Mouse (Mus musculus) embryonic facial prominence, embryonic 11.5 days (tissue): ENCODE results near the gene Fgfr2. TPM values are rescaled to one million over a fixed set of nuclear protein-coding genes. Genes with fewer than 3 reads are reported as not detected.

ENCODE experiments used
- ATAC-seq: fragments of 200-750 bp; cut with Nextera tagmentation; replicated peaks from 2 replicates; pipeline ENCODE4 v1.8.0; 2017; ENCODE audit warnings: low read depth; ENCODE audit not compliant: insufficient number of reproducible peaks, low FRiP score, low TSS enrichment
- DNase-seq: peaks from one replicate; pipeline ENCODE4 v3.0.0-alpha.2; 2015; ENCODE audit warnings: low spot score
- H3K27ac ChIP-seq: fragments of 300-500 bp; sonication (generic); replicated peaks from 2 replicates; pipeline ENCODE4 v1.5.1; 2014; ENCODE audit warnings: mild to moderate bottlenecking, low read depth, low read length, control low read depth
- H3K27me3 ChIP-seq: fragments of 300-500 bp; sonication (generic); 2 replicates; pipeline ENCODE4 v1.6.1; 2014; ENCODE audit warnings: mild to moderate bottlenecking, low read length, moderate library complexity, mixed read lengths; ENCODE audit not compliant: control insufficient read depth, insufficient read depth
- H3K36me3 ChIP-seq: fragments of 300-500 bp; sonication (generic); replicated peaks from 2 replicates; pipeline ENCODE4 v1.6.1; 2014; ENCODE audit warnings: low read depth, mild to moderate bottlenecking, low read length, moderate library complexity, mixed read lengths; ENCODE audit not compliant: control insufficient read depth, insufficient read depth
- H3K4me1 ChIP-seq: fragments of 300-500 bp; sonication (generic); 2 replicates; pipeline ENCODE4 v1.6.1; 2014; ENCODE audit warnings: low read length, mixed read lengths; ENCODE audit not compliant: control insufficient read depth, insufficient read depth
- H3K4me2 ChIP-seq: fragments of 300-500 bp; sonication (generic); 2 replicates; pipeline ENCODE4 v1.6.1; 2014; ENCODE audit warnings: low read depth, mild to moderate bottlenecking, control low read depth, low read length, moderate library complexity
- H3K4me3 ChIP-seq: fragments of 300-500 bp; sonication (generic); 2 replicates; pipeline ENCODE4 v1.5.1; 2014; ENCODE audit warnings: low read depth, low read length, control low read depth
- H3K9ac ChIP-seq: fragments of 300-500 bp; sonication (generic); replicated peaks from 2 replicates; pipeline ENCODE4 v1.6.1; 2014; ENCODE audit warnings: mild to moderate bottlenecking, control low read depth, low read length
- H3K9me3 ChIP-seq: fragments of 300-500 bp; sonication (generic); replicated peaks from 2 replicates; pipeline ENCODE4 v1.6.1; 2016; ENCODE audit warnings: mild to moderate bottlenecking, low read length, inconsistent platforms, mixed read lengths; ENCODE audit not compliant: control insufficient read depth
- WGBS: fragments of 180-500 bp; shearing (Covaris S2); extraction: QIAGEN DNeasy Blood & Tissue Kit; methylation state at CpG from one replicate; pipeline ENCODE4 v1.1.7; 2014; 5-methylcytosine and 5-hydroxymethylcytosine counted together
- polyA plus RNA-seq: library from polyadenylated mRNA; unstranded; fragments of >200 nt; fragmentation: Nextera tagmentation; extraction: Ambion mirVana; gene quantifications from 2 replicates; pipeline ENCODE4 v1.2.1, GENCODE M21; 2014

Fgfr2 gene
- polyA plus RNA-seq, 1 experiment from 2014 or later, result 75.6 TPM

DNA sequence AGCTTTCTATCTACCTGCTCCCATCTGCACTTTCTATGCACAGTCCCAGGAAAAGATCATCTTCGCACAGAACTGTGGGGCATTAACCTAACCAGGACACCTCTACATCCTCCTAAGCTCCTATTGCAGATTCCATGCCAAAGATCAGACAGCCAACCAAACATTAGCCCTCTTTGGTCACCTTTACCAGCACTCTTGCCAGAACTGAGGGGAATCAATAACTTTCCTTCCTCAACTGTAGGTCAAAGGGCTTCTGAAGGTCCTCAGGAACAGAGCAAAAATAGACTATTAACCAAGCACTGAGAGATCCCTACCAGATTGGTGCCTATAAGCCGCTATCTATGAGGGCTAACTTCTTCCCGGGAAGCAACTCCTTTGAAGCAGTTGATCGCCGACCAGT is 2911.7 kb downstream of the Fgfr2 start:
- Histone ChIP-seq H3K4me1 (no peaks in the 10 kb centered on the region; the same call in 1 of the 2 replicates), H3K4me2 (no peak overlapping the region), H3K9me3 (no peaks in the 10 kb centered on the region), H3K27me3 (no peaks in the 10 kb centered on the region), H3K4me3 (no peak overlapping the region), H3K9ac (no peak overlapping the region), H3K36me3 (no peaks in the 10 kb centered on the region; the same call in 1 of the 2 replicates), H3K27ac (no peak overlapping the region)
- WGBS, result 77% methylated on average over 5 of the region's 5 CpGs
- ATAC-seq (no peak), DNase-seq (no peak)

GRCm38 (mm10) chr7:130208601-130209000 is 2914.5 kb downstream of the Fgfr2 start:
- 80% methylated on average over 4 of the region's 4 CpGs for WGBS

DNA sequence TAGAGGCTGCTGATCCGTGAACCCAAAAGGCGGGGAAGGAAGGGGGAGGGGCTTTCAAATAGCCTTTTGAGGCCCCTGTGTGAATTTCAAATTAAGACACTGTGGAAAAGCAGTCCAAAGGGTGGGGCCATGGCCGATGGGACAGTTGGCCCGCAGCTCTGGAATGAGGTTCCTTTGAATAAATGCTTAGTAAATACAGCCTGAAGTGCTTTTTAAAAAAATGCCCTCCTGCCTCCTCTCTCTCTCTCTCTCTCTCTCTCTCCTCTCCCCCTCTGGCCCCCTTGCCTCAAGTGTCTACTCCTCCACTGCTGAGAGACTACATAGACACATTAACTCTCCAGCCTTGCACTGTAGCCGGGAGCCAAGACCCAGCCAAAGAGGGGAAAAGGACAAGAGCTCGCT is 2917.0 kb downstream of the Fgfr2 start:
- WGBS, result 28% methylated on average over 6 of the region's 6 CpGs
- no peaks in the 10 kb centered on the region for H3K27me3 ChIP-seq
- H3K9ac ChIP-seq, result no peak overlapping the region
- H3K4me2 ChIP-seq, result no peak overlapping the region
- H3K36me3 ChIP-seq, result no peaks in the 10 kb centered on the region; the same call in 1 of the 2 replicates
- ATAC-seq, result no peak; the same call in 1 of the 2 replicates
- no peak overlapping the region for H3K4me3 ChIP-seq
- H3K4me1 ChIP-seq, result no peaks in the 10 kb centered on the region; the same call in 1 of the 2 replicates
- DNase-seq, result peak; percentile 21
- no peak overlapping the region for H3K27ac ChIP-seq
- no peaks in the 10 kb centered on the region for H3K9me3 ChIP-seq

More at GRCm38 (mm10) chr7:130208601-130209000, 2914.5 kb downstream of the Fgfr2 start:
- no peak overlapping the region for H3K4me2 ChIP-seq
- DNase-seq (no peak), ATAC-seq (no peak)
- H3K9me3 ChIP-seq, result no peaks in the 10 kb centered on the region
- no peak overlapping the region for H3K9ac ChIP-seq
- no peak overlapping the region for H3K27ac ChIP-seq
- no peaks in the 10 kb centered on the region; the same call in 1 of the 2 replicates for H3K36me3 ChIP-seq
- H3K4me3 ChIP-seq, result no peak overlapping the region
- no peaks in the 10 kb centered on the region; the same call in 1 of the 2 replicates for H3K4me1 ChIP-seq
- H3K27me3 ChIP-seq, result no peaks in the 10 kb centered on the region

DNA sequence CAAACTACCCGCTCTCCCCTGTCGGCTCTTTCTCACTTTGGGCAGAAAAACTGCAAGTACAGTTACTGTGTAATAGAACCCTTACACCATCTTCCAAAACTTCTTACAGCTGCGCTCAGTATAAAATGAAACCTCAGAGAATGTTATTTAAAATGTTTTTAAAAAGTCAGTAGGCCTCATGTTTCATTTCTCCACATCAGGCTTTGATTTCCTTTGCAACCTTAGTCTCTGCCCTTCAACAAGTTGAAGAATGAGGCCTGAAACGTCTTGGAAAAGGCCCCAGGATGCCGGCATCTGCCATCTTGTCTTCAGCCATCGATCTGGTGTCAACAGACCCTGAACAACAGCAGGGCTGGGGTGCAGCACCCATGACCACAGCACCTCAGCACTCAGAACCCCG is 2918.0 kb downstream of the Fgfr2 start:
- Histone ChIP-seq H3K36me3 (no peaks in the 10 kb centered on the region; the same call in 1 of the 2 replicates), H3K4me3 (no peak overlapping the region), H3K4me1 (no peaks in the 10 kb centered on the region; the same call in 1 of the 2 replicates), H3K27me3 (no peaks in the 10 kb centered on the region), H3K4me2 (no peak overlapping the region), H3K9ac (no peak overlapping the region), H3K9me3 (no peaks in the 10 kb centered on the region), H3K27ac (peak overlapping the region; percentile 14; the same call in 1 of the 2 replicates)
- DNase-seq (peak; percentile 60), ATAC-seq (no peak)
- WGBS, result 64% methylated on average over 7 of the region's 7 CpGs

DNA sequence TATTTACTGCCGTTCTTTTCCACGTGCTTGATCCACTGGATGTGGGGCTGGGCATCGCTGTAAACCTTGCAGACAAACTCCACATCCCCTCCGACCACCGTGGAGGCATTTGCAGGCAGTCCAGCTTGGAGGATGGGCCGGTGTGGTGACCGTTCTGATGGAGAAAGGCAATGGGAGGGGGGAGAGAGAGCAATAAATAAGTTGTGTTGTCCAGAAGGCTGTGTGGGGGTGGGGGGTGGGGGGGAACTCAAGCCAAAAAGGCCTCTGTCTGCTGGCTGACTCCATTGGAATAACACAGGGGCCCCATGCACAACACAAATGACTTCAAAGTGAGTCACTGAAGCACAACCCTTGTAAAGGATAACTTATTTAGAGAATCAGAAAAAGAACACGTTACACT is 2922.1 kb downstream of the Fgfr2 start:
- 84% methylated on average over 8 of the region's 8 CpGs for WGBS
- no peak overlapping the region for H3K4me2 ChIP-seq
- H3K27me3 ChIP-seq, result no peaks in the 10 kb centered on the region
- no peaks in the 10 kb centered on the region for H3K4me1 ChIP-seq
- no peak overlapping the region for H3K9ac ChIP-seq
- DNase-seq (no peak), ATAC-seq (no peak)
- no peaks in the 10 kb centered on the region for H3K9me3 ChIP-seq
- no peak overlapping the region for H3K27ac ChIP-seq
- H3K36me3 ChIP-seq, result no peaks in the 10 kb centered on the region; the same call in 1 of the 2 replicates
- H3K4me3 ChIP-seq, result no peak overlapping the region

DNA sequence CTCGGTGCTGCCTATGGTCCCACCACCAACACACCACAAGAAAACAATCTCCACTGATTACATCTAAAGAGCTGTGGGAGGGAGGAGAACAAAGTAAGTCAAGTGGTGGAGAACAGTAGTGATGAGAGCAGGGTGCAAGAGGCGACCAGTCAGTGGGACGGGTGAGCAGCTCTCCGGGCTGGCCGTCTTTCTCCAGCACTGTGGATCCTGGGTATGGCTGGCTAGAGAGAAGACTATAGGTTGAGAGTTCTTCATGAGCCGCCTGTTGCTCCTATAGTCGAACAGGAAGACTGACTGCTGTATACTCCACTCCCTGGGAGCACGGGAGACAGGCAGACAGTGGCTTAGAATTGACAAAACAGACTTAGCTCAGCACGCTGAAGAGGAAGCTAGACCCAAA is 2923.2 kb downstream of the Fgfr2 start:
- 91% methylated on average over 9 of the region's 9 CpGs for WGBS

GRCm38 (mm10) chr7:130199317-130199716 is 2923.8 kb downstream of the Fgfr2 start:
- Histone ChIP-seq H3K27ac (no peak overlapping the region), H3K9me3 (no peaks in the 10 kb centered on the region), H3K4me1 (no peaks in the 10 kb centered on the region), H3K4me2 (no peak overlapping the region), H3K27me3 (no peaks in the 10 kb centered on the region), H3K9ac (no peak overlapping the region), H3K4me3 (no peak overlapping the region), H3K36me3 (no peaks in the 10 kb centered on the region; the same call in 1 of the 2 replicates)
- ATAC-seq (no peak), DNase-seq (no peak)
- 92% methylated on average over 5 of the region's 5 CpGs for WGBS

More for the DNA sequence above, 2923.2 kb downstream of the Fgfr2 start:
- Histone ChIP-seq H3K4me2 (no peak overlapping the region), H3K4me1 (no peaks in the 10 kb centered on the region), H3K36me3 (no peaks in the 10 kb centered on the region; the same call in 1 of the 2 replicates), H3K9ac (no peak overlapping the region), H3K27me3 (no peaks in the 10 kb centered on the region), H3K9me3 (no peaks in the 10 kb centered on the region), H3K4me3 (no peak overlapping the region), H3K27ac (no peak overlapping the region)
- ATAC-seq (no peak), DNase-seq (no peak)

- Histone ChIP-seq H3K9me3 (no peaks in the 10 kb centered on the region), H3K27ac (no peak overlapping the region), H3K27me3 (no peaks in the 10 kb centered on the region), H3K4me3 (no peak overlapping the region), H3K36me3 (no peaks in the 10 kb centered on the region; the same call in 1 of the 2 replicates), H3K4me1 (no peaks in the 10 kb centered on the region), H3K9ac (no peak overlapping the region), H3K4me2 (no peak overlapping the region)
- DNase-seq (no peak), ATAC-seq (no peak)
- 91% methylated on average over 2 of the region's 2 CpGs for WGBS
These were observed 2928.1 kb downstream of the Fgfr2 start for GRCm38 (mm10) chr7:130195081-130195480.
